Mouse (Mus musculus): ENCODE measurements around the gene Adam19. TPM values are rescaled to one million over a fixed set of nuclear protein-coding genes. Genes with fewer than 3 reads are reported as not detected.
"Not testable (repeated sequence)": the region's sequence is repeated elsewhere in the genome, so short reads cannot be mapped to it uniquely, and the experiment has no call there.

The Adam19 gene
- total RNA-seq, 2 experiments from 2014 or later, result 19.1 to 19.8 TPM

DNA sequence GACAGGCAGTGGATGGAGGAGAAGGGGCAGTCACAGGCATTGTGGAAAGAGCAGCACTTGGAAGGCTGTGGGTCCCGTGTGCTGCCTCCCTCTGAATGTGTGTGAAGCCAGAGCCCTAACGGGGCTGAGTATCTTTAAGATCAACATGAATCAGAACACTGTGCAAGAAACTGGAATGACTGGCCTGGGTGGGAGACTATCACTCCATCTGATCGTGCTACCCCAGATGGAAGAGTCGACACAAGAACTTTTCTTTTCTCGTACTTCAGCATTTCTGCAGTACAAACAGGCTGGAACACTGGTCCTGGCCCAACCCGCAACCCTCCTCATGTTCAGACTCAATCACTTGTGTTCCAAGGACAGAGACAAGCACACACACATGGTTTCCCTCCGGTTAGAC lies 112.7 kb downstream of the Adam19 start:
- no peak for TF ChIP-seq CTCF (IDR thresholded peaks at IDR 0.05)
- intact Hi-C loops (cut with DNase I), result no loop called here
- DNase-seq (ENCODE audit: extremely low spot score in 1 of 2, low spot score in 2 of 2), result no peak
- Histone ChIP-seq H3K4me3 (no peak overlapping the region), H3K27ac (no peak overlapping the region)

DNA sequence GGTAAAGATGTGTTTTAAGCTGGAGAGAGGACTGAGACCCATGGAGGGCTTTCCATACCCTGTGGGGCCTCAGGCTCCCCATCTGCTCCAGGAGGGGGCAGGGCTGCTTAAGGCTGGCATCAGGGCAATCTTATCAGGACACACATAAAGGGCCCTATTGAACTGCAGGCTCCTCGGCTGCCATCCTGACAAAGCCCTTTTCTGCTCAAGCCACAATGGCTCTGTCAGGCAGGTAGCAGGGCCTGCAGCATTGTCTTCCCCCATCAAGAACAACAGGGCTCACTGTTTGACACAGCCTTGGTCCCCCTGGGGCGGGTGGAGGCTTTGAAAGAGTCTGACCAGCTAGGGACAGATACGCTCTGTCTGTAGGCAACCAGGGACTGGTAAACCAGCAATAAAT lies 114.1 kb downstream of the Adam19 start:
- DNase-seq (ENCODE audit: extremely low spot score in 1 of 2, low spot score in 2 of 2), result no peak
- intact Hi-C loops (cut with DNase I), result no loop called here
- no peak for TF ChIP-seq CTCF (IDR thresholded peaks at IDR 0.05)

DNA sequence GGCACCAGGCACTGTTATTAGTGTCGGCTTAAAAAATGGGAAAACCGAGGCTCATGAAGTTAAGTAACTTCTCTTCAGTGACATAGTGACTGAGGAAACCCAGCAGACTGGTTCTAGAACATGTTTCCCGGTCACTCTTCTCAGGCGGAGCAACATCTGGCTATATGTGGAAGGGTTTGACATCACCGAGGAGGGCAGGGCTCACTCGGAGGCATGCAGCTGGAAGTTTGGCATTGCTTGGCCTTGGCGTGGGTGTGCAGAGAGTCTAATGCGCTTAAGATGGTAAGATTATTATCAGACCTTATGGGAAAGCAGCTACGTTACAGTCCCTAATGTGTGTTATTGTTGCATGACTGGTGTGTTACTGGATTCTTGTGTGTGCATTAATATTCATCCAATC lies 116.3 kb downstream of the Adam19 start:
- Histone ChIP-seq H3K4me3 (no peak overlapping the region), H3K27ac (no peak overlapping the region)
- intact Hi-C loops (cut with DNase I), result no loop called here
- TF ChIP-seq CTCF (IDR thresholded peaks at IDR 0.05), result no peak
- no peak for DNase-seq (ENCODE audit: extremely low spot score in 1 of 2, low spot score in 2 of 2)

More for the DNA sequence above, 114.1 kb downstream of the Adam19 start:
- no peak overlapping the region for H3K27ac ChIP-seq
- no peak overlapping the region for H3K4me3 ChIP-seq

DNA sequence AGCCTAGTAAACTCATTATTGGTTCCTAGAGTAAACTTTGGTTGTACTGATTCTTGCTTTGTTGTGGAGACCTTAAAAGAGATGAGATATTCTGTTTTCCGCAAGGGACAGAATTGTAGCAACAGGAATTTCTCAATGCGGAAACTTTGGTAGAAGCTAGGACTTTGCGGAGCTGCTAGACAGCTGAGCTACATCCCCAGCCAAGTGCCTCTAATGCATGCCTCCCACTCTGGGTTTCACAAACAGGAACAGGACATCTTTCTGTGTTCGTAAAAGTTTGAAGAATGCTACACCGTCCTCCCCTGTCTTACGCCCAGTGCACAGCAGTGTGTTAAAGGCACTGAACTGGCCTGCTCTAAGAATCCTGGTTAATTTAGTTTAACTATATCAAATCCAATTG lies 120.4 kb downstream of the Adam19 start:
- intact Hi-C loops (cut with DNase I), result no loop called here
- DNase-seq (ENCODE audit: extremely low spot score in 1 of 2, low spot score in 2 of 2), result no peak

DNA sequence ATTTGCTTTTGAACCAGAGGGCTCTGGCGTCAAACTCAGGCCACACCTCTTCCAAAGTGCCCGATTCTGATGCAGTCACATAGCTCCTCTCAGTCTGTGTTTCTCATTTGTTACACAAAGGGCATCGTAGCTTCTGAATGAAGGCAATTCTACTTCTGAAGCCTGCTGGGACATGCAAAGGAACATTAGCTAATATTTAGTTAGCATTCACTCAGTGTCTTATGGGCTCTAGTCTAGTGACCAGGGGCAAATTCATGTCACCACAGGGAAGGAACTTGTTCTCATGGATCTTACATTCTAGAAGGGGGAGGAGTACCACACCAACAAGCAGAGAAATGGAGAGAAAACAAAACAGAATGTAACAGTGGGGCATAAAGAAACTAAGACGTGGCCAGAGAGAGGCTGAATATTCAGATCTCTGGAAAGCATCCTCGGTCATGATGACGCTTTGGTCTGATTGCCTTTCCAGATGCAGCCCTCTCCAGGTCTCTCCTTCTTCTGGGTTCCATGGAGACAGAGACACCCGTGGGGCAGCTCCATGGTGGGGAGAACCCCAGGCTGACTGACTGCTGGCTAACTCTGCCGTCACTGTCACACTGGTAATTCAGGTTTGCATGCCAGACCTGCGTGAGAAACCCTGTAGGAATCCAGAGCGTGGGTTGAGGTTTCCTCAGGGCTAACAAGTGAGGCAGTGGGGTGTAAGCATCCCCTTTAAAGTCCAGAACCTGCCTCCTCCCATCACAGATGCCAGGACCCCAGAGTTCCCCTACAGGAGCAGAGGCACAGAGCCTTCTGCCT lies 121.7 kb downstream of the Adam19 start:
- Histone ChIP-seq H3K27ac (no peak overlapping the region), H3K4me3 (no peak overlapping the region)
- intact Hi-C loops (cut with DNase I), result no loop called here
- DNase-seq (ENCODE audit: extremely low spot score in 1 of 2, low spot score in 2 of 2), result no peak
- no peak for TF ChIP-seq CTCF (IDR thresholded peaks at IDR 0.05)

More for the DNA sequence above, 120.4 kb downstream of the Adam19 start:
- Histone ChIP-seq H3K4me3 (no peak overlapping the region), H3K27ac (no peak overlapping the region)
- TF ChIP-seq CTCF (IDR thresholded peaks at IDR 0.05), result no peak

DNA sequence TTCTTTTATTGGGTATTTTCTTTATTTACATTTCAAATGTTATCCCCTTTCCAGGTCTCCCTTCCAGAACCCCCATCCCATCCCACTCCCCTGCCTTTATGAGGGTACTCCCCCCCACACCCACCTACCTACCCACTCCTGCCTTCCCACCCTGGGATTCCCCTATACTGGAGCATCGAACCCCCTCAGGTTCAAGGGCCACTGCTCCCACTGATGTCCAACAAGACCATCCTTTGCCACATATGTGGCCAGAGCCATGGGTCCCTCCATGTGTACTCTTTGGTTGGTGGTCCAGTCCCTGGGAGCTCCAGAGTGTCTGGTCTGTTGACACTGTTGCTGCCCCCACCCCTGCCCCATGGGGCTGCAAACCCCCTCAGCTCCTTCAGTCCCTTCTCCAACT lies 126.2 kb downstream of the Adam19 start:
- intact Hi-C loops (cut with DNase I); H3K27ac ChIP-seq; DNase-seq (ENCODE audit: extremely low spot score in 1 of 2, low spot score in 2 of 2); H3K4me3 ChIP-seq: not testable (repeated sequence)

DNA sequence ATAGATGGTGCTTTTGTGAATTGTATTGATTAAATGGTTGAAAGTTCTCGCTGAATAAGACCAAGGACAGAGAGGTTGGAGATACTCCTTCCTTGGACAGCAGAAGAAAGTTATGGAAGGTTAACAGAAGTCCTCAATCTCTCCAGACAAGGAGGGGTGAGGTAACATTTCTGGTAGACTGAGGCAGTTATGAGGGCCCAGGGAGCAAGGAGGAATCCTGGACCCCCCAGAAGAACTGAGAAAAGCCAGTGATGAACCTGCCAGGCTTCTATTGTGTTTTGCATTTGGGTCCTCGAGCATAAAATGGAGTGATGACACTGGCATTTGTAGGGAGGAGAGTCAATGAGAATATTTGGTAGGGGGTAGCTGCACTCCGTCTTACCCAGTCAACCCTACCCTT lies 129.2 kb downstream of the Adam19 start:
- intact Hi-C loops (cut with DNase I), result no loop called here
- no peak overlapping the region for H3K27ac ChIP-seq

DNA sequence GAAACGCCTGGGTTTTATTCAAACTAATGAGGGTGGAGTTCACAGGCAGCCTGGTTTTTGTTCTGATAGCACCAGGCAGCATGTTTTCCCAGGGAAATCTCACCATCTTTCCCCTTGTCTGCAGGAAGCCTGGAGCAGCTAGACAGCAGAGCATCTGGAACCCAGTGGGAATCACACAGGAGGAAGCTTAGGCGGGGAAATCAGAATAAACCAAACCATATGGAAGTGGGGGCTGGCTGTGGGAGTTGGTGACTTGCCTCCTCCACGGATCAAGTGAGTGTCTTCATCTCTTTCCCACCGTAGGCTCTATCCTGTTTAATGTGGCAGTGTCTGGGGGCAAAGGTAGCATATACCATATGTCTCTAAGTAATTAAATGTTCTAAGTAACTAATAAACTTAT lies 129.7 kb downstream of the Adam19 start:
- H3K4me3 ChIP-seq, result no peak overlapping the region
- TF ChIP-seq CTCF (IDR thresholded peaks at IDR 0.05), result no peak
- no peak overlapping the region for H3K27ac ChIP-seq
- intact Hi-C loops (cut with DNase I), result no loop called here
- DNase-seq (ENCODE audit: extremely low spot score in 1 of 2, low spot score in 2 of 2), result peak in 1 of 2 experiments; percentile 35

More for the DNA sequence above, 129.2 kb downstream of the Adam19 start:
- no peak overlapping the region for H3K4me3 ChIP-seq
- no peak for TF ChIP-seq CTCF (IDR thresholded peaks at IDR 0.05)
- DNase-seq (ENCODE audit: extremely low spot score in 1 of 2, low spot score in 2 of 2), result no peak

DNA sequence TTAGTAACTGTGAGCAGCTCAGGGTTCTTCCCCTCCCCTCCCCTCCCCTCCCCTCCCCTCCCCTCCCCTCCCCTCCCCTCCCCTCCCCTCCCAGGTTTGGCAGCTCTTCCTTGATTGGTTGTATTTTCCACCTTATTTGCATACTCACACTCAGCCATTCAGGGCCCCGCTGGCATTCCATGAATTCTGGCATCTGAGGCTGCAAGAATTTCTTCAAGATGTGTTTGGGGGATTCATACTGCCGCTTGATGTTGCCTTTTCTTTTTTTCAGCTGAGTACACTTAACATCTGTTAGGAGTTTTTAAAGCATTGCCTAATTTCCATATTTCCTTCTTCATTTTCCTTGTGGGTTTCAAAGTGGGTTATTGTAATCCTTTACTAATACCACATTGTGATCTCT lies 132.5 kb downstream of the Adam19 start:
- DNase-seq (ENCODE audit: extremely low spot score in 1 of 2, low spot score in 2 of 2), result no peak
- intact Hi-C loops (cut with DNase I), result no loop called here
- Histone ChIP-seq H3K4me3 (no peak overlapping the region), H3K27ac (no peak overlapping the region)
- no peak for TF ChIP-seq CTCF (IDR thresholded peaks at IDR 0.05)

DNA sequence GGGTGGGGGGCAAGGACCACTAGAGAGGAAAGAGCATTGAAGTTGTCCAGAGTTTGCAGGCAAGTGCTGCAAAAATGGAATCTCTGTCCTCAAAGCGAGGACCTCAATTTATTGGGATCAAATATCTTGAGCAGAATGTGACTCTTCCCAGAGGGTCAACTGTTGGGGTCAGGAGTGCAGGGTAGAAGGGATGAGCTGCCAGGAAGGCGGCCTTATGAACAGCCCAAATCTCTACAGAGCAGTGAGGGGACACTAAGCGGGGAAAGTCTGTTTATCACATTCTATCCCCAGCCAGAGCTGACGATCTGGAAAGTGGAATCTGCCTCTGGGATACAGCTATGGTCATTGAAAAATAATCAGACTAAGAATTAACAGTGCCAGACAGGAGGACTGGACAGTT lies 138.4 kb downstream of the Adam19 start:
- TF ChIP-seq CTCF (IDR thresholded peaks at IDR 0.05), result no peak

More for the DNA sequence above, 138.4 kb downstream of the Adam19 start:
- Histone ChIP-seq H3K27ac (no peak overlapping the region), H3K4me3 (no peak overlapping the region)
- no peak for DNase-seq (ENCODE audit: extremely low spot score in 1 of 2, low spot score in 2 of 2)
- intact Hi-C loops (cut with DNase I), result no loop called here

Small RNAs within 50 kb of the gene (microRNA-seq; reads per million reads assigned to microRNA genes)
- gene Mir7239, result 0 reads per million in 2 experiments
- gene Mir8100, result 0 reads per million in 2 experiments

Other genes with a start within 250 kb of the Adam19 start
- gene Clint1, start 203.9 kb upstream of the Adam19 start, total RNA-seq (2021), result 10 to 100 TPM; 52.5 to 53.4 TPM
- gene Lsm11, start 111.1 kb upstream of the Adam19 start, total RNA-seq (2021), result 10 to 100 TPM; 25.4 to 26.6 TPM
- 10 to 100 TPM; 10.4 to 12.2 TPM for gene Thg1l, start 100.5 kb upstream of the Adam19 start, total RNA-seq (2021)
- gene Sox30, start 75.7 kb upstream of the Adam19 start, total RNA-seq (2021), result under 1 TPM; 0.12 to 0.25 TPM
- gene Gm12166, start 3.7 kb upstream of the Adam19 start, total RNA-seq (2021), result 1 to 10 TPM; 2.7 to 3.8 TPM
- gene Nipal4, start 110.5 kb downstream of the Adam19 start, total RNA-seq (2021), result 1 to 10 TPM; 1.2 to 1.4 TPM
- 1 to 10 TPM; 4.9 to 5.2 TPM for gene Fndc9, start 179.5 kb downstream of the Adam19 start, total RNA-seq (2021)